Mouse (Mus musculus): ENCODE measurements around the gene Glis1.

The Glis1 gene

DNA sequence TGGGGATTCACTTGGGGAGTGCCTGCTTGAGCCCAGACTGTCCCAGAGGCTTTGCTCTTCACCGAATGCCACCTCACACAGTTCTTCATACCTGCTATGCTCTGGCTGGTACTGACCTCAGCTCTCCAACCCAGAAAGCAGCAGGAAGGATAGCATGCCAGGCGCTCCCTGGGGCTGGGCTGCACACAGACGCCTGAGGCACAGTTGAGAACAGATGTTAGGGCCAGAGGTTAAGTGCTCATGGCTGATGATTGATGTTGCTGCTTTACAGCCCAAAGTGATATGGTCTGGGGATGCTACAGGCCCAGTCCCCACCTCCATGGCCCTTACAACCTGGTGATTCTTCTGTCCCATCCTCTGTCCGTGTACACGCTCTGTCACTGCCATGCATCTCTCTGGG is 190.6 kb downstream of the Glis1 start:
- DNase-seq (ENCODE audit: low read depth): peak; percentile 77

DNA sequence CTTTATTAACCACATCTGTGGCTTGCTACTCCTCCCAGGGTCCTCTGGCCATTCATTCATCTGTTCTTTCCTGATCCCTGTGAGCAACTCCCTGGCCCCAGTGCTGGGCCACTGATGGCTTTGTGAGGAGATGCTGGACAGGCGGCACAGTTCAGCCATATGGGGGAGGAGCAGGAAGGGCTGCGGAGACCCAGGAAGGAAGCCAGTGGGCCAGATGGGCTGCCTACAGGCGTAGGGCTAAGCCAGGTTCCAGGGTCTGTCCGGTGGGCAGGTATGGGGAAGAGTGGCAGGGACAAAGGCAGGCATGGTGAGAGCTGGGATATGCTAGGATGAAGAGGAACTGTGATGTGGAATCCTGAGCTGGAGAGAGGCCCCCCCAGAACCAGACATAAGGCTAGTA is 193.8 kb downstream of the Glis1 start:
- DNase-seq (ENCODE audit: low read depth): no peak

- peak; percentile 85 for DNase-seq (ENCODE audit: low read depth)
Observed at GRCm38 (mm10) chr4:107628921-107629411, 194.6 kb downstream of the Glis1 start.

DNA sequence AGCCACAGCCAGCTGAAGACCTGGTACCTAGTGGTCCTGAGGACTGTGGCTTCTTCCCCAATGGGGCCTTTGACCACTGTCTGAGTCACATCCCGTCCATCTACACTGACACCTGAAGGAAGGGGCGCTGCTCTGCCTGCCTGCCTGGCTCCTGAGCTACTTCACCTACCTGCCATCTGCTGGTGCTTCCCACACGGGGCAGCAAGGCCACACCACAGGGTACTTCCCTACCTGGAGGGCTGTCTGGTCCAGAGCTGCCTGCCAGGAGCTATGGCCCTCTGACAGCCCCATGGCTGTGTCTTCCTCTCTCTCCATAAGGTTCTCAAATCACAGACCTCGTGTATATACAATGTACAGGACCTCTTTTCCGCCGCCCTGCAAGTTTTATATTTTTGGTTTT is 200.2 kb downstream of the Glis1 start:
- DNase-seq (ENCODE audit: low read depth): no peak

DNA sequence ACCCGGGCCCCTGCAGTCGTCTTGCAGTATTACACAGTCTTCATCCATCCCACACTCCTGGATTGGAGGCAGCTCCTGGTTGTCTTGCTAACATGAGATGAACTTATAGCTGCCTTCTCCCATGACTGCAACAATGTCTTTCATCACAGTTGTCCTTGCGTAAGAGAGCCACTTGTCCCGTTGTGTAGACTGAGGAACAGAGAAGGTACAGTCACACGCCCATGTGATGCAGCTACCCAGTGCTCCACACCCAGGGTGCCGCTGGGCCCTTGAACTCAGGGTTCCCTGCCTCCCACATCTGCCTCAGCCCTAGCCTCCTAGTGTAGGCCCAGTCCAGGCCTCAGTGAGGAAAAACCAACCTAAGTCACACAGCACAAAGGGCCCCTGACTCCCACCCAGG is 201.7 kb downstream of the Glis1 start:
- DNase-seq (ENCODE audit: low read depth): no peak

- peak; percentile 78 for DNase-seq (ENCODE audit: low read depth)
Observed at GRCm38 (mm10) chr4:107637670-107638069, 203.3 kb downstream of the Glis1 start.

DNA sequence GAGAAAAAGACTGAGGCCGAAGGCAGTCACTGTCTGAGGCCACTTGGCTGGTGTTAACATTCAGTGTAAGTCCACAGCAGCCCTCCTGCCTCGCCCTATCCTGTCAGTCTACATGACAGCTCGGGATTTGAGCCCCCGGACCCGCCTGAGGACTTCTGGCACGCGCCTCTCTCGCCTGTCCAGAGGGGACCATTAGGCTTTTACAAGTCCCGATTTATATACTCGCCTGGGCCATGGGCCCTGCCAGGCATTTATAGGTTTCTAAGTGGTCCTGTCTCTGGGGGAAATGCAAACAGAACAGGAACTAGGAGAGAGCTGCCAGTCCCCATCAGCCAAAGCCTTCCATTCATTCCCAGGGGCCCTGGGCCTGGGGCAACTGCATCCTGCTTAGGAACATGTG is 203.9 kb downstream of the Glis1 start:
- peak; percentile 24 for DNase-seq (ENCODE audit: low read depth)

DNA sequence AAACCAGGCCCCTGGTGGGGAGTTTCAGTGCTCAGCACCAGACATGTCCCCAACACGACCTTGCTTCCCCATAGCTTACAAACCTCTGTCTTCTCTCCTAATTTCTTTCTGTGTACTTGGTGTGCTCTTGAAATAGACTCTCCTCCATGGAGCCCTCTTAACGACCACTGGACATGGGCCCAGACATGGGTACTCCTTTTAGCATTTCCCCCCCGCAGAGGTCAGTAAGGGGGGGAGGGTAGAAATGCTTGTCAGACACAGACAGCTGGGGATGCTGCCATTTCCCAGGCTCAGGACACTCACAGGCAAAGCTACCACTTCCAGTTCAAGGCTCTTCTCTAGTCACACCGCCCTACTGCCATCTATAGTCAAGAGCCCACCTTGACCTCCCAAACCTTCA is 207.2 kb downstream of the Glis1 start:
- DNase-seq (ENCODE audit: low read depth): no peak

DNA sequence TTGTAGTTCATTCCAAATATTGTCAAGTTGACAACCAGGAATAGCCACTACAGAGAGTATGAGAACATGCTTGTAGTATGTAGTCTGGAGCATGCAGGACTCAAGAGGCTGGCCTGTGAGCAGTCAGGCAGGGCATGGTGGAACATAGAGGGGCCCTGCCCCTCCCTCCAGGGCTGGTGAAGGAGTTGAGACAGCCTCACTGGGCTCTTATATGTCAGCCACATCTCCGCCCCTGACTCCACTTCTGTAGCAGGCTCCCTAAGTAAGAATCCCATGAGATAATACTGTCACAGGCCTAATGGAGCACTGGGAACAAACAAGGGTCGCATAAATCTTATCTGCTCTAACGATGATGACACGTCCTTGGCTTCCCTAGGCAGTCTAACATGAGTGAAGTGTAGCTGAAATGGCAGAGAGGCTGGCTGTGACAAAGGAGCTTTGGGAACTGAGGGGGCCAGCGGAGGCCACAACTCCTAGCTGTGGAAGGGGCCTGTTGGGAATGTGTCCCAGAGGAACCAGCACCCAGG is 214.6 kb downstream of the Glis1 start:
- DNase-seq (ENCODE audit: low read depth): no peak

- DNase-seq (ENCODE audit: low read depth): peak; percentile 23
Observed at GRCm38 (mm10) chr4:107651021-107651496, 216.7 kb downstream of the Glis1 start.

- peak; percentile 95 for DNase-seq (ENCODE audit: low read depth)
Observed at GRCm38 (mm10) chr4:107652598-107653279, 218.3 kb downstream of the Glis1 start.

DNA sequence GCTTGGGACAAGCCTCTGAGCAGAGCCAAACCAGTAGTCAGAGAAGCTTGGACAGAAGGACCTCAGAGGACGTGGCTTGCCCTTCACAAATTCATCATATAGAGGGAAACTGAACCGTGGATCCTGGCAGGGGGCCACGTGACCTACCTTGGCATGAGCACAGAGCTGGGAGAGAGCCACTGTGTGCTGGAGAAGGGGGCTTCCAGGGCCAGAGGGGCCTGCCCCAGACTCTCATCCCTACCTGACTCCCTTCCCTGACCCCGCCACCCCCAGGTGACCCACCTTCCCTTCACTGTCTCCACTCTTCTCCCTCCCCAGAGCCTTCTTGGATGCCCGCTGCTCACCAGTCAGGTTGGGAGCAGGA is 218.9 kb downstream of the Glis1 start:
- no peak for DNase-seq (ENCODE audit: low read depth)

DNA sequence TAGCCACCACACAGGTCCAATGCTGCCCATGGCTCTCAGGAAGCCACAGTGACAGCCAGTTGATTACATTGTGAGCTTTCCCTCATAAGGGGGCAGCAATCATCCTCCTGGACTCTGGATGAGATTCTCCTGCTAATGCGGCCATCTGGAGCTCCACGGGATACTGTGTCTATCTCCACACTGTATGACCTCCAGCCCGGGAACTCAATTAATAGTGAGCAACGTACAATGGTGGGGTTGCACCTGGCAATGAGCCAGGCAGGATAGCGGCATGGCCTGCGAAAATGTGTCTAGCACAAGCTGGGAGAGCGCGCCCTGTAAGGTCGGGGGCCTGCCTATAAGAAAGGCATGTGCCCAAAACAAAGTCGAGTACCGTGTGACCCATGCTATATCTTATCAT is 226.3 kb downstream of the Glis1 start:
- no peak for DNase-seq (ENCODE audit: low read depth)

GRCm38 (mm10) chr4:107668514-107668913 is 234.1 kb downstream of the Glis1 start:
- no peak for DNase-seq (ENCODE audit: low read depth)

GRCm38 (mm10) chr4:107670731-107671130 is 236.3 kb downstream of the Glis1 start:
- DNase-seq (ENCODE audit: low read depth): no peak

- DNase-seq (ENCODE audit: low read depth): peak; percentile 28
Observed at GRCm38 (mm10) chr4:107673638-107674321, 239.4 kb downstream of the Glis1 start.

DNA sequence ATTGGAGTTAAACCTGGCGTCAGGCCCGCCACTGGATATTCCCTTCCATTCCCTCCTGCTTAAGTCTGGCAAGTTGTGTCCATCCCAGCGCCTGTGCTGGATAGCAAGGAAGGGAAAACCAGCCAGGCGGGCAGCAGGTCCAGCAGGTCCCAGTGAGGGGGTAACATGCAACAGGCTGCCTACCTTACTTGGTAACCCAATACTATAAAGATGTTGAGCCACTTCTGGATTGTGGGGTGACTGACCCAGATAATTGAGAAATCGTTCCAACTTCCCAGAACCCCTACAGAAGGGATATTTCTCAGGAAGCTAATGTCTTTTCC is 239.9 kb downstream of the Glis1 start:
- DNase-seq (ENCODE audit: low read depth): no peak

GRCm38 (mm10) chr4:107675645-107676044 is 241.3 kb downstream of the Glis1 start:
- no peak for DNase-seq (ENCODE audit: low read depth)

- DNase-seq (ENCODE audit: low read depth): no peak
Observed at GRCm38 (mm10) chr4:107680311-107681098, 246.1 kb downstream of the Glis1 start.

DNA sequence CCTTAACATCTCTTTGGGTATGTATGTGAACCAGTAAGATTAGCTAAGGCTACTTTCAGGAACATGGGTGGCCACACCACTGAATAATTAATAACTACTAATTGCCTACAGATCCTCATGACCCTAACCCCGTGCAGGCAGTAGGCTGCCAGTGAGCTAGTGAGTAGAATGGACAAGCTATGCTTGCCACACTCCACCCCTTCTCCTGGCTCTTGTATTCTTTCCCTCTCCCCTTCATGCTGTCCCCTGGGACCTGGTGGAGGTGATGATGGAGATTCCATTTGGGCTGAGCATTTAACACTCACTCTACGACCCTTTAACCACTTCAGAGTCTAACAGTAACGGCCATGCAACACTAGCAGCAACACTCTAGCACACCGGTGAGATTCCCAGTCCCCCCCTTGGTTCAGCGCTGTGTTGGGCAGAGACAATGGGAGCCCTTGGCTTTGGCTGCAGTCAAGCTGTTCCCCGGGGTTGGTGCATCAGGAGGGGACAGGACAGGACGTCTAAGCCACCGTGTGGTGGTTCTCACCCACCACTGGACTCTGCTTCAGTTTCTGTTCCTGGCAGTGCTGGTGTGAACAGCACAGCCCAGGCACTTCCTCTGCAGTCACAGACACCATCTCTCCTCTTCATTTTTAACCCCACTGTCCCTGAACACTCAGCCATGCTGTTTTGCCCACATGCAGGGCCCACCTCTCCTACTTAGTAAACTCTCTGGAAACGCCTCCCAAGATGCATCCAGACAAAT is 246.9 kb downstream of the Glis1 start:
- DNase-seq (ENCODE audit: low read depth): no peak

DNA sequence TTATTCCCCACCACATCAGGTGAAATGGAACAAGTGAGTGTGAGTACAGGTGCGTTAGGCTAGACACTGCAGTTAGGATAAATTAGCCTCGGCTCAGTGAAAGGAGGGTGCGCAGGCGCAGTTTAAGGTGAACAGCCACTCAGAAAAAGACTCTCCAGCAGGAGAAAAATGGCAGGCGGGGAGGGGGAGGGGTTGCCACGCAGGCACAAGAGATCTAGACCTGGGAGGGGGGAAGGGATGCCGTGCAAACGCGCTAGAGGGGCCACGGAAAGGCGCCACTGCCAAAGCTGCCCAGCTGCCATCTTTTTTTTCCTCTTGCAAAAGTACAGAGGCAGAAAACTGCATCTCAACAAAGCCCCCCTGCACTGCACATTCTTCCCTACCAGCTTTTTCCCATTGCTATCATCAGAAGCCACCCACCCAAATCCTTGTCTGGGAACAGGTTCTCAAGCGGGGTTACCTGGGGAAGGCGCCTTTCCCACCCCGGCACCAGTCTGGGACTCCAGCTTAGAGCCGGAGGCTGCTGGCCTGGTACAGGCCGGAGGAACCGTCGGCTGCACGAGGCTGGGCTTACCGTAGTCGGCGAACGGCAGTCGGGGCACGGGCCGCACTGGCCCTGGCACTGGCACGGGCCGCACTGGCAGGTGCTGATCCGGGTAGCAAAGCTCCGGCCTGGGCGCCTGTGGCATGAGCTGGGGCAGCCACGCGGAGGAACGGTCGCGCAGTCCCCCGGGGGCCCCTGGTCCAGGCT is 248.8 kb downstream of the Glis1 start:
- no peak for DNase-seq (ENCODE audit: low read depth)

All from NIH3T3 (cell line).